Mouse (Mus musculus): ENCODE results near the gene Rnf41. TPM values are rescaled to one million over a fixed set of nuclear protein-coding genes. Genes with fewer than 3 reads are reported as not detected.

Gene Rnf41
- total and polyA plus RNA-seq, 3 experiments, result 27.4 to 28.1 TPM; not detected in 1

GRCm38 (mm10) chr10:128401638-128402037 is 9.8 kb upstream of the Rnf41 start:
- Histone ChIP-seq H3K27me3 (ENCODE audit: control insufficient read depth in 1 of 2, insufficient read depth in 2 of 2, low read length in 2 of 2) (no peaks in the 10 kb centered on the region), H3K9me3 (replicated peaks; ENCODE audit: insufficient read depth, low read length) (no peaks in the 10 kb centered on the region), H3K79me2 (ENCODE audit: control insufficient read depth, insufficient read depth, low read length, poor library complexity) (no peaks in the 10 kb centered on the region), H3K9ac (ENCODE audit: control insufficient read depth, low read depth, low read length, poor library complexity, severe bottlenecking) (no peak overlapping the region), H3K4me3 (ENCODE audit: control insufficient read depth in 1 of 2, insufficient read depth in 1 of 2, low read depth in 2 of 2, low read length in 2 of 2) (no peak overlapping the region), H3K36me3 (ENCODE audit: control insufficient read depth in 1 of 2, insufficient read depth in 2 of 2, low read length in 2 of 2) (no peaks in the 10 kb centered on the region), H3K4me1 (ENCODE audit: control insufficient read depth in 1 of 2, insufficient read depth in 2 of 2, low read length in 2 of 2) (no peaks in the 10 kb centered on the region), H3K27ac (ENCODE audit: control insufficient read depth, low read depth, low read length) (no peak overlapping the region)
- TF ChIP-seq UBTF (IDR thresholded peaks at IDR 0.05; ENCODE audit: borderline replicate concordance, insufficient read depth, low read depth, low read length) (no peak), ZMIZ1 (IDR thresholded peaks at IDR 0.05; ENCODE audit: low read depth, low read length) (no peak), RAD21 (IDR thresholded peaks at IDR 0.05; ENCODE audit: low read depth, low read length) (no peak), ZNF384 (IDR thresholded peaks at IDR 0.05; ENCODE audit: low read depth, low read length) (no peak), BHLHE40 (IDR thresholded peaks at IDR 0.05; ENCODE audit: borderline replicate concordance, low read depth, low read length) (no peak), ELF1 (IDR thresholded peaks at IDR 0.05; ENCODE audit: low read depth, low read length) (no peak), ZKSCAN1 (IDR thresholded peaks at IDR 0.05; ENCODE audit: low read depth, low read length) (no peak), CTCF (IDR thresholded peaks at IDR 0.05 in 2 of 3, conservative IDR thresholded peaks at IDR 0.05 in 1 of 3; ENCODE audit: control insufficient read depth in 1 of 3, insufficient read depth in 1 of 3, low read depth in 2 of 3, low read length in 3 of 3, poor library complexity in 1 of 3, severe bottlenecking in 1 of 3) (no peak), ZC3H11A (IDR thresholded peaks at IDR 0.05; ENCODE audit: low read depth, low read length) (no peak), USF2 (IDR thresholded peaks at IDR 0.05; ENCODE audit: borderline replicate concordance in 1 of 2, insufficient read depth in 1 of 2, low read depth in 1 of 2, low read length in 2 of 2) (no peak), ETS1 (IDR thresholded peaks at IDR 0.05; ENCODE audit: low read depth, low read length) (no peak), MAX (IDR thresholded peaks at IDR 0.05; ENCODE audit: low read length) (no peak), SMC3 (IDR thresholded peaks at IDR 0.05; ENCODE audit: low read depth, low read length) (no peak), MAFK (IDR thresholded peaks at IDR 0.05; ENCODE audit: borderline replicate concordance, low read depth, low read length) (no peak), SIN3A (IDR thresholded peaks at IDR 0.05; ENCODE audit: low read length) (no peak), RCOR1 (IDR thresholded peaks at IDR 0.05; ENCODE audit: low read depth, low read length) (no peak)
- DNase-seq (ENCODE audit: low read depth, low spot score), result no peak

GRCm38 (mm10) chr10:128403931-128404330 is 7.5 kb upstream of the Rnf41 start:
- peaks cover 3% of the 10 kb centered on the region; the same call in 1 of the 2 replicates for H3K79me2 ChIP-seq (ENCODE audit: control insufficient read depth, insufficient read depth, low read length, poor library complexity)
- TF ChIP-seq NELFE (IDR thresholded peaks at IDR 0.05; ENCODE audit: low read depth, low read length), result no peak
- no peak for TF ChIP-seq ETS1 (IDR thresholded peaks at IDR 0.05; ENCODE audit: low read depth, low read length)
- no peak for TF ChIP-seq TCF12 (IDR thresholded peaks at IDR 0.05; ENCODE audit: low read depth, low read length)
- no peak for TF ChIP-seq GATA1 (IDR thresholded peaks at IDR 0.05; ENCODE audit: low read depth, low read length)
- no peak for TF ChIP-seq USF1 (IDR thresholded peaks at IDR 0.05; ENCODE audit: low read depth, low read length)
- no peak for TF ChIP-seq MYC (IDR thresholded peaks at IDR 0.05; ENCODE audit: low read depth, low read length)
- TF ChIP-seq SMC3 (IDR thresholded peaks at IDR 0.05; ENCODE audit: low read depth, low read length), result no peak
- TF ChIP-seq MAX (IDR thresholded peaks at IDR 0.05; ENCODE audit: low read length), result no peak
- no peak for TF ChIP-seq JUND (IDR thresholded peaks at IDR 0.05; ENCODE audit: low read depth, low read length)
- no peak for TF ChIP-seq ZNF384 (IDR thresholded peaks at IDR 0.05; ENCODE audit: low read depth, low read length)
- TF ChIP-seq SIN3A (IDR thresholded peaks at IDR 0.05; ENCODE audit: low read length), result no peak
- TF ChIP-seq UBTF (IDR thresholded peaks at IDR 0.05; ENCODE audit: borderline replicate concordance, insufficient read depth, low read depth, low read length), result no peak
- no peak for TF ChIP-seq TBP (IDR thresholded peaks at IDR 0.05; ENCODE audit: low read depth, low read length)
- no peak for TF ChIP-seq TAL1 (IDR thresholded peaks at IDR 0.05; ENCODE audit: low read length)
- no peak for TF ChIP-seq MYB (IDR thresholded peaks at IDR 0.05; ENCODE audit: low read depth, low read length)
- no peak for TF ChIP-seq HCFC1 (IDR thresholded peaks at IDR 0.05; ENCODE audit: low read depth, low read length)
- no peak for TF ChIP-seq MAZ (IDR thresholded peaks at IDR 0.05; ENCODE audit: low read depth, low read length)
- no peak for TF ChIP-seq ZC3H11A (IDR thresholded peaks at IDR 0.05; ENCODE audit: low read depth, low read length)
- no peak for TF ChIP-seq ELF1 (IDR thresholded peaks at IDR 0.05; ENCODE audit: low read depth, low read length)
- H3K4me1 ChIP-seq (ENCODE audit: control insufficient read depth in 1 of 2, insufficient read depth in 2 of 2, low read length in 2 of 2), result peaks cover 0 to 7% of the 10 kb centered on the region in 2 experiments; a peak in 1 of 4 replicates
- no peaks in the 10 kb centered on the region for H3K9me3 ChIP-seq (replicated peaks; ENCODE audit: insufficient read depth, low read length)
- no peak overlapping the region for H3K9ac ChIP-seq (ENCODE audit: control insufficient read depth, low read depth, low read length, poor library complexity, severe bottlenecking)
- H3K4me3 ChIP-seq (ENCODE audit: control insufficient read depth in 1 of 2, insufficient read depth in 1 of 2, low read depth in 2 of 2, low read length in 2 of 2), result no peak overlapping the region
- no peak overlapping the region for H3K27ac ChIP-seq (ENCODE audit: control insufficient read depth, low read depth, low read length)
- DNase-seq (ENCODE audit: low read depth, low spot score), result no peak
- H3K36me3 ChIP-seq (ENCODE audit: control insufficient read depth in 1 of 2, insufficient read depth in 2 of 2, low read length in 2 of 2), result peaks cover 0 to 3% of the 10 kb centered on the region in 2 experiments; a peak in 2 of 4 replicates
- H3K27me3 ChIP-seq (ENCODE audit: control insufficient read depth in 1 of 2, insufficient read depth in 2 of 2, low read length in 2 of 2), result no peaks in the 10 kb centered on the region

All from MEL (cell line).